ENCODE assay signal across 14 mouse cellular contexts in genomic region chr4:154773830-154774229, GRCm38 (mm10).
"Had no signal": no experiment of that assay in that cellular context is flagged by ENCODE, and none has a peak within 500 bp of the region (broad histone marks: within the 10 kb centered on the region; RNA-seq: fewer than 3 reads in every experiment).

No protein-coding gene starts in this region.

- H3K27ac ChIP-seq: layer of hippocampus, adult 2 months; limb, embryonic 15.5 days; liver, embryonic 12.5 days; neural tube, embryonic 12.5 days had no signal

- ATAC-seq: inflammation-experienced regulatory T-cells, adult 6 months; intestine, postnatal 0 days; liver, embryonic 12.5 days had no signal

- H3K9me3 ChIP-seq: limb, embryonic 15.5 days; liver, embryonic 12.5 days; neural tube, embryonic 12.5 days had no signal

- H3K4me2 ChIP-seq: limb, embryonic 15.5 days; liver, embryonic 12.5 days; lung, embryonic 14.5 days; neural tube, embryonic 12.5 days had no signal

- H3K27me3 ChIP-seq: liver, embryonic 12.5 days had no signal

- H3K4me3 ChIP-seq: layer of hippocampus, adult 2 months; limb, embryonic 15.5 days; liver, embryonic 12.5 days; neural tube, embryonic 12.5 days had no signal

- H3K36me3 ChIP-seq: limb, embryonic 15.5 days; liver, embryonic 12.5 days; neural tube, embryonic 12.5 days had no signal

- DNase-seq: kidney, adult 9 months; left cerebral cortex, postnatal 4 days; lung, embryonic 14.5 days; lung, postnatal 10 days; lung, postnatal 4 days; midbrain, embryonic 14.5 days; thymus, adult 18-20 months; thymus, postnatal 25 days had no signal

- H3K4me1 ChIP-seq: liver, embryonic 12.5 days had no signal

- H3K9ac ChIP-seq: limb, embryonic 15.5 days; liver, embryonic 12.5 days; lung, embryonic 14.5 days; neural tube, embryonic 12.5 days had no signal
